Mouse (Mus musculus) hindbrain, embryonic 15.5 days (tissue): ENCODE measurements at regions not wholly inside any gene's neighbourhood (a gene's known extent, or its start where the extent isn't known, plus 50 kb on each side); places are given as distances from the start of the nearest gene placed in this dataset.

Source experiments
- ATAC-seq: fragments of 200-750 bp; cut with Nextera tagmentation; 2 replicates; pipeline ENCODE4 v1.8.0; 2017; ENCODE audit warnings: low read depth, moderate number of reproducible peaks, moderate TSS enrichment; ENCODE audit not compliant: low FRiP score
- H3K27ac ChIP-seq: fragments of 300-500 bp; sonication (generic); replicated peaks from 2 replicates; pipeline ENCODE4 v1.5.1; 2015; ENCODE audit warnings: mild to moderate bottlenecking, inconsistent platforms
- H3K27me3 ChIP-seq: fragments of 300-500 bp; sonication (generic); 2 replicates; pipeline ENCODE4 v1.6.1; 2015; ENCODE audit warnings: control low read depth, inconsistent platforms
- H3K36me3 ChIP-seq: fragments of 300-500 bp; sonication (generic); 2 replicates; pipeline ENCODE4 v1.6.1; 2015; ENCODE audit warnings: control low read depth, inconsistent platforms
- H3K4me1 ChIP-seq: fragments of 300-500 bp; sonication (generic); replicated peaks from 2 replicates; pipeline ENCODE4 v1.6.1; 2015; ENCODE audit warnings: control low read depth, inconsistent platforms
- H3K4me2 ChIP-seq: fragments of 300-500 bp; sonication (generic); 2 replicates; pipeline ENCODE4 v1.6.1; 2015; ENCODE audit warnings: moderate library complexity, mild to moderate bottlenecking, inconsistent platforms
- H3K4me3 ChIP-seq: fragments of 300-500 bp; sonication (generic); 2 replicates; pipeline ENCODE4 v1.5.1; 2015; ENCODE audit warnings: mild to moderate bottlenecking, inconsistent platforms
- H3K9ac ChIP-seq: fragments of 300-500 bp; sonication (generic); 2 replicates; pipeline ENCODE4 v1.6.1; 2015; ENCODE audit warnings: inconsistent platforms
- H3K9me3 ChIP-seq: fragments of 300-500 bp; sonication (generic); 2 replicates; pipeline ENCODE4 v1.6.1; 2016; ENCODE audit warnings: control low read depth, inconsistent platforms
- WGBS: fragments of 180-500 bp; shearing (Covaris S2); methylation state at CpG from one replicate; pipeline ENCODE4 v1.1.7; 2015; 5-methylcytosine and 5-hydroxymethylcytosine counted together

DNA sequence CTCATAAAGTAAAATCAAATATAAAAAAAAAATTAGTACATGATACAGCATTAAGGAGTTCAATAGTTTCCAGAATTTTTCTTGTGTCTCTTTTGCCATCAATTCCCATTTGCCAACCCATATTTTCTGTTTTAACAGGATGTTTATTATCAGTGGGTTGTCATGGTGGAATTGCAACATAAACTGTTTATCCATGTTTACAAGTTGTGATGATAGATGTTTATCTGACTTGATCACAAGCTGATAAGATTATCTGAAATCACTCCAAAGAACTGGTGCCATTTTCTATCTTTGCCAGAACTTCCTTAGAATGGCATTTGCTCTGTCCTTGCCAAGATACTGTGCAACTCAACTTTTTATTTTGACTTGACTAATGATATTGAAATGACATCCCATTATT lies 466.8 kb downstream of the Pcdh7 start:
- no peak overlapping the region for H3K9ac ChIP-seq
- no peak overlapping the region for H3K27ac ChIP-seq
- no peak overlapping the region for H3K4me2 ChIP-seq
- no peak overlapping the region for H3K4me3 ChIP-seq
- H3K27me3 ChIP-seq = no peaks in the 10 kb centered on the region
- no peaks in the 10 kb centered on the region for H3K9me3 ChIP-seq
- no peak for ATAC-seq
- H3K36me3 ChIP-seq = no peaks in the 10 kb centered on the region
- no peaks in the 10 kb centered on the region for H3K4me1 ChIP-seq

DNA sequence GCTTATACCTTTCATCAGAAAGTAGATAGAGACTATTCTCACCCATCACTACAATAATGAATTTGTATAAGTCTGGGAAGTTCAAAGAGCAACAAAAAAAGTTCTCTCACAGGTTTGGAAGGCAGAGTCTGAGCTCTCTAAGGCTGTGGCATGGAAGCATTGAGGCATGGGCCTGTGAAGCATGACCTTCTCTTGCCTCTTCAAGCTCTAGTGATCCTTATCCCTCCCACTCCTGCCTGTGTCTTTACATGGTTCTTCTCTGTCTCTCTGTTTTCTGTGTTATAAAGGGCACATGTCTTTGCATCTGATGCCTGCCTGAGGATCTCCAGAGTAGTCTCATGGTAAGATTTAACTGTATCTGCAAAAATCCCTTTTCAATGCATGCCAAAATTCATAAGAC lies 489.8 kb downstream of the Pcdh7 start:
- Histone ChIP-seq H3K9ac (no peak overlapping the region), H3K36me3 (no peaks in the 10 kb centered on the region), H3K4me3 (no peak overlapping the region), H3K4me1 (no peaks in the 10 kb centered on the region), H3K4me2 (no peak overlapping the region), H3K27me3 (no peaks in the 10 kb centered on the region), H3K27ac (no peak overlapping the region), H3K9me3 (no peaks in the 10 kb centered on the region)
- no peak for ATAC-seq

DNA sequence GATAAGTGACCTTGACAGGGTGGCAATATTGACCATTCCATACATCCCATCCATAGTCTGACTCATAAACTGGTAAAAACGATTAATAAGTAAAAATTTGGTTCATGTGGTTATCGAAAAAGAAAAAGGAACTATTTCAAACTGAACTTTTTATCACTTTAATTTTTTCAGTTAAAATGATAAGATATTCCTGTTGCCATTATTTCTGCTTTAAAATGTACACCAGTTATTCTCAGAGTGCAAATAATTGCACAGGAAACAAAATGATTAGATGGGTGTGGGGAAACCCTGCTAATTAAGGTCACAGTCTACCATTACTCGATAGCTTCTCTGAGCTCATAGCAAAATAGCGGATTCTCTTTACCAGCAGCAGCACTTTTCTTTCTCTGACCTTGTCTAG lies 509.4 kb downstream of the Pcdh7 start:
- no peaks in the 10 kb centered on the region for H3K9me3 ChIP-seq
- 86% methylated on average over 4 of the region's 4 CpGs for WGBS
- H3K27ac ChIP-seq = no peak overlapping the region
- no peak for ATAC-seq
- H3K4me2 ChIP-seq = no peak overlapping the region
- no peak overlapping the region for H3K4me3 ChIP-seq
- no peak overlapping the region for H3K9ac ChIP-seq
- no peaks in the 10 kb centered on the region for H3K36me3 ChIP-seq
- no peaks in the 10 kb centered on the region for H3K4me1 ChIP-seq
- H3K27me3 ChIP-seq = no peaks in the 10 kb centered on the region

DNA sequence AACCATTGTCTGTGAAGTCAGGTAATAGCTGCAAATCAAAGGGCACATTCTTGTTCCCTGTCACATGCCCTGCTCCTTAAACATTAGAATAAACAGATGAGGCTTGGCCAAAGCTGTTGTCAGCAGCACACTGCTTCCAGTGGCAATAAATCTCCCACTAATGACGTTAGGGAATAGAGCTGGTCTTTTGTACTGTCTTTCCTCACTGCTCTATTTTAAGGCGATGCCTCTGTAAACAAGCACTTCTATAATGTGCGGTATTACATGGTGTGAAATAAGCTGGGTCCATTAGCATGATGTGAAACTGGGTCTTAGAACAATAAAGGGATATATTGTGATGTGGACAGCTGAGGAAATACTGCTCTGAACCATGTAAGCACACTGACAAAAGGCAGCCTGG lies 511.0 kb downstream of the Pcdh7 start:
- ATAC-seq = peak; percentile 63; the same call in 1 of the 2 replicates
- WGBS = 25% methylated on average over 3 of the region's 3 CpGs
- Histone ChIP-seq H3K4me1 (no peaks in the 10 kb centered on the region), H3K9me3 (no peaks in the 10 kb centered on the region; the same call in 1 of the 2 replicates), H3K4me3 (no peak overlapping the region), H3K27ac (no peak overlapping the region), H3K9ac (no peak overlapping the region), H3K4me2 (no peak overlapping the region), H3K27me3 (no peaks in the 10 kb centered on the region), H3K36me3 (no peaks in the 10 kb centered on the region)
